Mouse (Mus musculus) CD4-positive, CD25-positive, alpha-beta regulatory T cell (primary cell): ENCODE results near the gene Abhd18. TPM values are rescaled to one million over a fixed set of nuclear protein-coding genes. Genes with fewer than 3 reads are reported as not detected.

Experiments
- polyA plus RNA-seq: library from polyadenylated mRNA; unstranded; fragments of 100-300 nt; shearing (Covaris generic); gene quantifications from one replicate; pipeline ENCODE4 v1.2.1, GENCODE M21; 2017

Abhd18 gene
- polyA plus RNA-seq, result 15.4 TPM

DNA sequence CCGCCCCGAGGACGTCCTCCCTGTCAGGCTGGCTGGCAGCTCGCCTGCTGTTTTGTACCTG is at the start of gene Abhd18:
Gene Abhd18, plus strand, starts transcription at position 14 of the 61 bp plus-strand sequence.

DNA sequence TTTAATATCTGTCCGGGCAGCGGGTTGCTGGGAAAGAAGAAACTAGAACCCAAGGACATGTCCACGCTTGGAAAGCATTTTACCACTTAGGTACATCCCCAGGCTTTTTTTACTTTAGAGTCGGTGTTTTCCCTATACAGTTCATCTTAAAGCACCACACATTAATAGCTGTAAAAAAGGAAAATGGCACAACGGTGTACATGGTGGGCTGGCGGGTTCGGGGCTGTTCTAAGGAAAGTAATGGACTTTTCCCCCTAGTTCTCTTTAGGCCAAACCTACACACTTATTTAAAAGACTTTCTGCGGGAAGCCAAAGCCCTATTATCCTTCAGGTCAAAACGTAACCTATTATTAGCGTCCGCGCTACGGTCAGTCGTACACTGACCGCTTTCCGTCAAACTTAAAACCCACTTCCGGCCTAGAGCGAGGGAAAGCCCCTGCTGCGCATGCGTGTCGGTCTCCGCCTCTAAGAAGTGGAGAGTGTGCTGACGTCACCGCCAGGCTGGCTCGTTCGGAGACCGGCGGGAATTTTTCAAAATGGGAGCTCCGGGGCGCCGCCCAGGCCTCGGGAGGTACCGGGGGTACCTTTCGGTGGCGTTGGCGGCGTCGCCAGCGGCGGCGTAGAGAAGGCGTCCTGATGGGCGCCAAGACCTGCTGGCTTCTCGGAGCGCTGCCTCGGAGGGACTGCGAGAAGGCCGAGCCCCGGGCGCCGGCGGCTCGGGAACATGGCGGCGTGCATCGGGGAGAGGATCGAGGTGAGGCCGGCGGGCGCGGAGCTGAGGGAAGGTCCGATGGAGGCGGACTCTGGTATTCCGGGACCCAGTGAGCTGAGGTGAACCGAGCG is 47.0 kb upstream of the Abhd18 start, which contains the start of gene Plk4:
Gene Plk4, plus strand, starts transcription at position 490 of the 843 bp plus-strand sequence.

GRCm38 (mm10) chr3:40846473-40846956 is 255 bp upstream of the Abhd18 start, which contains the start of gene Mfsd8:
Gene Mfsd8, minus strand, starts transcription at chr3:40846886.

GRCm38 (mm10) chr3:40902443-40902842 is 55.7 kb downstream of the Abhd18 start, which contains the start of gene 1700034I23Rik:
Gene 1700034I23Rik, minus strand, starts transcription at chr3:40902543.

GRCm38 (mm10) chr3:40949170-40949902 is 102.6 kb downstream of the Abhd18 start, which contains the start of gene Larp1b:
Gene Larp1b, plus strand, starts transcription at chr3:40949828.

Other genes starting within 250 kb of the Abhd18 start
- not detected for gene Slc25a31, start 138.1 kb upstream of the Abhd18 start, polyA plus RNA-seq
- gene Hspa4l, start 102.5 kb upstream of the Abhd18 start, polyA plus RNA-seq, result 26.0 TPM
- 12.7 TPM for gene Plk4, start 47.0 kb upstream of the Abhd18 start, polyA plus RNA-seq
- gene Mfsd8, start 84 bp upstream of the Abhd18 start, polyA plus RNA-seq, result 15.8 TPM
- gene 1700034I23Rik, start 55.6 kb downstream of the Abhd18 start, polyA plus RNA-seq, result 0.61 TPM
- gene Larp1b, start 102.9 kb downstream of the Abhd18 start, polyA plus RNA-seq, result 37.5 TPM
- gene Pgrmc2, start 236.1 kb downstream of the Abhd18 start, polyA plus RNA-seq, result 21.9 TPM